Mouse (Mus musculus) liver, embryonic 11.5 days (tissue): Measurements from ENCODE around the gene Prdm2. TPM values are rescaled to one million over a fixed set of nuclear protein-coding genes. Genes with fewer than 3 reads are reported as not detected.

Experiments used
- ATAC-seq: fragments of 200-750 bp; cut with Nextera tagmentation; replicated peaks from 2 replicates; pipeline ENCODE4 v1.8.0; 2017; ENCODE audit warnings: moderate number of reproducible peaks, mild to moderate bottlenecking, moderate TSS enrichment, moderate library complexity; ENCODE audit not compliant: low FRiP score
- DNase-seq: peaks from one replicate; pipeline ENCODE4 v3.0.0-alpha.2; 2017; ENCODE audit warnings: low spot score
- H3K27ac ChIP-seq: fragments of 300-500 bp; sonication (generic); 2 replicates; pipeline ENCODE4 v1.5.1; 2014; ENCODE audit warnings: mild to moderate bottlenecking, low read depth, low read length, control low read depth
- H3K27me3 ChIP-seq: fragments of 300-500 bp; sonication (generic); replicated peaks from 2 replicates; pipeline ENCODE4 v1.6.1; 2014; ENCODE audit warnings: low read length, mixed read lengths; ENCODE audit not compliant: control insufficient read depth, insufficient read depth
- H3K36me3 ChIP-seq: fragments of 300-500 bp; sonication (generic); 2 replicates; pipeline ENCODE4 v1.6.1; 2014; ENCODE audit warnings: mild to moderate bottlenecking, low read length, moderate library complexity, mixed read lengths; ENCODE audit not compliant: control insufficient read depth, insufficient read depth
- H3K4me1 ChIP-seq: fragments of 300-500 bp; sonication (generic); replicated peaks from 2 replicates; pipeline ENCODE4 v1.6.1; 2014; ENCODE audit warnings: low read length, mixed read lengths; ENCODE audit not compliant: control insufficient read depth, insufficient read depth
- H3K4me2 ChIP-seq: fragments of 300-500 bp; sonication (generic); 2 replicates; pipeline ENCODE4 v1.6.1; 2014; ENCODE audit warnings: mild to moderate bottlenecking, control low read depth, moderate library complexity
- H3K4me3 ChIP-seq: fragments of 300-500 bp; sonication (generic); 2 replicates; pipeline ENCODE4 v1.5.1; 2014; ENCODE audit warnings: low read depth, low read length, control low read depth
- H3K9ac ChIP-seq: fragments of 300-500 bp; sonication (generic); 2 replicates; pipeline ENCODE4 v1.6.1; 2014; ENCODE audit warnings: low read depth, low read length, control low read depth
- H3K9me3 ChIP-seq: fragments of 300-500 bp; sonication (generic); 2 replicates; pipeline ENCODE4 v1.6.1; 2016; ENCODE audit warnings: low read length, inconsistent platforms, mixed read lengths; ENCODE audit not compliant: control insufficient read depth
- WGBS: fragments of 180-500 bp; shearing (Covaris S2); extraction: QIAGEN DNeasy Blood & Tissue Kit; methylation state at CpG from one replicate; pipeline ENCODE4 v1.1.7; 2014; 5-methylcytosine and 5-hydroxymethylcytosine counted together
- polyA plus RNA-seq: library from polyadenylated mRNA; unstranded; fragments of >200 nt; fragmentation: Nextera tagmentation; extraction: Ambion mirVana; gene quantifications from 2 replicates; pipeline ENCODE4 v1.2.1, GENCODE M21; 2014

The Prdm2 gene
- polyA plus RNA-seq, 1 experiment from 2014 or later, result 8.3 TPM

DNA sequence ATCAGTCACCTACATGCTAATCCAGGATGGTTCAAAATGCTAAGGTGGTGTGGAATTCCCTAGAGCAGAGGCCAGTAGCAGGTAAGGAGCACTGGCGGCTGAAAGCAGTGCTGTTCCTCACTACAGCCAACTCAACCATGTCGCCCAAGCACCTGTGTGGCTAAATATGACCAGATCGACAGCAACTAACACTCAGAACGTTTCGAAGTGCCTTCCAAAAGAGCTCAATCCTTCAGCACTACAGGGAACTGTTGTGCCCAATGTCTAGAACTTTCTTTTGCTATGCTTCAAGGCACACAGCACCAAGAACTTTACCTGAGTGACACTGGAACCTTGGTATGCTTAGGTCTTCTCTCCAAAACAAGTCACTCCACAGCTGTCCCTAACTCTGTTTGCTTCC lies 82.4 kb downstream of the Prdm2 start:
- Histone ChIP-seq H3K4me2 (no peak overlapping the region), H3K9ac (no peak overlapping the region), H3K9me3 (no peaks in the 10 kb centered on the region), H3K27me3 (no peaks in the 10 kb centered on the region), H3K27ac (no peak overlapping the region), H3K36me3 (peaks cover 28% of the 10 kb centered on the region), H3K4me1 (no peaks in the 10 kb centered on the region), H3K4me3 (no peak overlapping the region)
- DNase-seq, result no peak
- WGBS, result 88% methylated on average over 5 of the region's 5 CpGs
- ATAC-seq, result no peak

- no peak overlapping the region for H3K9ac ChIP-seq
- no peaks in the 10 kb centered on the region for H3K27me3 ChIP-seq
- WGBS, result 84% methylated on average over 4 of the region's 4 CpGs
- H3K9me3 ChIP-seq, result no peaks in the 10 kb centered on the region
- ATAC-seq (no peak), DNase-seq (no peak)
- H3K4me1 ChIP-seq, result no peaks in the 10 kb centered on the region
- H3K36me3 ChIP-seq, result peaks cover 19% of the 10 kb centered on the region
- no peak overlapping the region for H3K27ac ChIP-seq
- no peak overlapping the region for H3K4me3 ChIP-seq
- no peak overlapping the region for H3K4me2 ChIP-seq
Observed at GRCm38 (mm10) chr4:143129261-143129760, 83.5 kb downstream of the Prdm2 start.

DNA sequence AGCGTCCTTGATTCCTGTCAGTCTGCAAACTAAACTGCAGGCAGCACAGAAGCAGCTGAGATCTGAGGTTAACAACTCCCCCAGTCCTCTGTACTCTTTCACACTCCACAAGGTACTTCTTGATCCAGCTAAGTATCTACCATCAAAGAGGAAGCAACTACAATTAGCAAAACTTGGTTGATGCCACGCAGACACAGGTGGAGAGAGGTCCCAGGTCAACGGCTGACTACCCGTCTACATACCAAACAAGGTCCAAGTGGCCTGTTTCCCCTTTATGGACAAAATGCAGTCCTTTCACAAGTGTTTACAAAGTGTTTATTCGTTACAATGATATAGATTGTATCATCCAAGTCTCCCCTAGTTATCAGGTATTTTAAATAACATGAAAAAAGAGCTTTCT lies 85.6 kb downstream of the Prdm2 start:
- ATAC-seq, result no peak
- WGBS, result 82% methylated on average over 5 of the region's 5 CpGs
- H3K36me3 ChIP-seq, result peaks cover 9% of the 10 kb centered on the region

GRCm38 (mm10) chr4:143126476-143126875 lies 86.3 kb downstream of the Prdm2 start:
- ATAC-seq, result no peak

More for the DNA sequence above, 85.6 kb downstream of the Prdm2 start:
- Histone ChIP-seq H3K4me1 (no peaks in the 10 kb centered on the region), H3K4me2 (no peak overlapping the region), H3K4me3 (no peak overlapping the region), H3K9ac (no peak overlapping the region), H3K9me3 (no peaks in the 10 kb centered on the region), H3K27ac (no peak overlapping the region), H3K27me3 (no peaks in the 10 kb centered on the region)
- DNase-seq, result no peak

DNA sequence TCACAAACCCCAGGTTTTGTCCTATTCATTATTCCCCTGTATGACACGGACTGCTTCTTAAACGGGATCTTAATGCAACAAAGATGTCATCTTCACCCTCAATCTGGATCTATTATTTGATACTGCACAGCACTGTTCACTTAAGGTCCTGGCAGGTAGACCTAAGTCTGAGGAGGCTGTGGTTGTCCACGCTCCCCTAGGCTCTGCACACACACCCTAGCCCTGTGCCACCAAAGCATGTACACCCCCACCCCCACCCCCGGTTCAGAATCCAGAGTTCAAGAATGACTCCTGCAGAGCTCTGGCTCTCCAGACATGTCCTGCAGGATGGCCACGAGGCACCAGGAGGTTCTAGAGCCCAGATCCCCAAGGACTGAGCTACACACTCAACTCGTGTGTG lies 87.5 kb downstream of the Prdm2 start:
- Histone ChIP-seq H3K4me1 (no peaks in the 10 kb centered on the region), H3K9me3 (no peaks in the 10 kb centered on the region), H3K27ac (no peak overlapping the region), H3K4me3 (no peak overlapping the region), H3K27me3 (no peaks in the 10 kb centered on the region), H3K9ac (no peak overlapping the region), H3K36me3 (no peaks in the 10 kb centered on the region), H3K4me2 (no peak overlapping the region)
- ATAC-seq (no peak), DNase-seq (no peak)
- WGBS, result 87% methylated on average over 6 of the region's 6 CpGs

More at GRCm38 (mm10) chr4:143126476-143126875, 86.3 kb downstream of the Prdm2 start:
- Histone ChIP-seq H3K27ac (no peak overlapping the region), H3K4me3 (no peak overlapping the region), H3K36me3 (peaks cover 3% of the 10 kb centered on the region), H3K9me3 (no peaks in the 10 kb centered on the region), H3K4me1 (no peaks in the 10 kb centered on the region), H3K9ac (no peak overlapping the region), H3K27me3 (no peaks in the 10 kb centered on the region), H3K4me2 (no peak overlapping the region)
- no peak for DNase-seq
- 95% methylated on average over 14 of the region's 14 CpGs for WGBS

DNA sequence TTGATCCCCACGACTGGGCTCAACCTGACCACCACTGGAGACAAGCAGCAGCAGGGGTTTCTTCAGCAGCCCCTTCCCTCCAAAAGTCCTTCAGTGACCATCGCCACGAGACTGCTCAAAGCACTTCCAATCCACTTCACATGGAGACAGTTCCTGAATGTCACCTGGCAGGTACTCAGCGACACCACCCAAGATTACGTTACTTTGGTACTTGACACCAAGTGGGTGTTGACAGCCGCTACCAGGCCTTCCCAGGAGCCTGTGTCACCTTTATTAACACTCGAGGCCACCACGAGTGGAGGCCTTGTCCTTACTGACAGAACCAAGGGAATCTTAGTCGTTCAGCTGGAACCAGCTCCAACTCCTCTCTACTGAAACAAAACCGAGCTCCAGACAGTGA lies 89.8 kb downstream of the Prdm2 start:
- H3K27ac ChIP-seq, result no peak overlapping the region
- no peak overlapping the region for H3K4me2 ChIP-seq
- H3K27me3 ChIP-seq, result no peaks in the 10 kb centered on the region
- no peak for ATAC-seq
- H3K9ac ChIP-seq, result no peak overlapping the region
- H3K4me3 ChIP-seq, result no peak overlapping the region
- 83% methylated on average over 10 of the region's 10 CpGs for WGBS
- no peaks in the 10 kb centered on the region; the same call in 1 of the 2 replicates for H3K36me3 ChIP-seq
- DNase-seq, result no peak
- H3K4me1 ChIP-seq, result no peaks in the 10 kb centered on the region
- H3K9me3 ChIP-seq, result no peaks in the 10 kb centered on the region

DNA sequence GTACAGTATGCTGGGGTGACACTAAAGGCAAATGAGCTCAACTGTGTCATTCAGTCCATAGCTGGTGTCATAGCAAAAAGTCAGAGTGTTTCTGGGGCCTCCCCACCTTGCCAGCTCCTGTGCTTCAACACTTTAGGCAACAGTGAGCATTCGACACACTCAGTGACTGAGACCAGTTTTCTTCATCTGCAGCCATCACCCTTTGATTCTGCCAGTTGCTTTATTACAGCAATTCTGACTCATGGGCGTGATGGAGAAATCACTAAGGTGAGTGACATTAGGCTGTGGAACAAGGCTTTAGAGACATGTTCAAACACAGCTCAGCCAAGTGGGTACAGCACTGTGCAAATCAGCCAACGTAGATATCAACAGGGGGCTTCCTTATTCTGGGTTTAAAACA lies 91.6 kb downstream of the Prdm2 start:
- H3K27ac ChIP-seq, result no peak overlapping the region
- WGBS, result 89% methylated on average over 3 of the region's 3 CpGs

DNA sequence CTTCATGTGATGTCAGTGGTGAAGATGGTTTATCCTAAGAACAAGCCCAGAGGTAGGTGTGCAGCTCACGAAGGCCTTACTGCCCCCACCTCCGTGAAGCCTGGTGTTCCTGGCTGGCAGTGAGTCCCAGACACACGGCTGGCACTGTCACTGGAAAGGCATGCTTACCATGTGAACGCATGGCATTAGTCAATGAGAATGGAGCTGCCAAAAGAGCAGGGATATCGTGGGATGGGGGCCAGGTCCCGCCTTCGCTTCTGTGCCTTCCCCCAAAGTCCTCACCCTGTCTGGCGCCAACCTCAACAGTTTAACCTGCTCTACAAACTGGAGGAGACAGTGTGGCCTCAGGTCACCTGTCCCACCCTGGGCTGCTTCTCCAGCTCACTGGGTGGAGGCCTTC lies 92.8 kb downstream of the Prdm2 start:
- DNase-seq, result no peak
- 86% methylated on average over 8 of the region's 8 CpGs for WGBS
- no peak overlapping the region for H3K27ac ChIP-seq
- no peak for ATAC-seq
- no peaks in the 10 kb centered on the region; the same call in none of the 2 replicates for H3K36me3 ChIP-seq
- no peak overlapping the region for H3K4me2 ChIP-seq
- H3K9me3 ChIP-seq, result no peaks in the 10 kb centered on the region
- H3K4me1 ChIP-seq, result no peaks in the 10 kb centered on the region
- no peak overlapping the region for H3K9ac ChIP-seq
- H3K27me3 ChIP-seq, result no peaks in the 10 kb centered on the region
- no peak overlapping the region for H3K4me3 ChIP-seq

More for the DNA sequence above, 91.6 kb downstream of the Prdm2 start:
- H3K9me3 ChIP-seq, result no peaks in the 10 kb centered on the region
- no peak overlapping the region for H3K4me2 ChIP-seq
- H3K4me3 ChIP-seq, result no peak overlapping the region
- ATAC-seq, result no peak
- no peak for DNase-seq
- no peaks in the 10 kb centered on the region for H3K27me3 ChIP-seq
- no peak overlapping the region for H3K9ac ChIP-seq
- no peaks in the 10 kb centered on the region for H3K4me1 ChIP-seq
- no peaks in the 10 kb centered on the region; the same call in none of the 2 replicates for H3K36me3 ChIP-seq

DNA sequence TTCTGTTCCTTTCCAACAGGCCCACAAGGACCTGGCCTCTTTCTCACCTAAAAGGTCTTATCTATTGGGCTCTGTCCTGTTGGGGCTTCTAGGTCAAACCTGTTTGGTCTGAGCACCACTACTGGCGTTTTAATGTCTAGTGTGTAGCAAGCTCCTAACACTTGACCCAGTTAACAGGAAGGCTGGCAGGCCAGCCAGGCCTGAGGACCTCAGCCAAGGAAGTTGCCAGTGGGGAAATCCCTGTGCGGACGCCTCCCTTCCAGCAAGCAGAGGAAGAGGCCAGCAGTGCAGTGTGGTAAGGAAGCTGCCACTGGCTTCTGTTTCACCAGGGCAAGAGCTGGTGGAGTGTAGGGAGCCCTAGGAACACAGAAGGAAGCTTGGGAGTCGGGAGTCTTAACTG lies 94.0 kb downstream of the Prdm2 start:
- no peak overlapping the region for H3K27ac ChIP-seq
- no peaks in the 10 kb centered on the region for H3K27me3 ChIP-seq
- 62% methylated on average over 4 of the region's 4 CpGs for WGBS
- H3K9ac ChIP-seq, result no peak overlapping the region
- H3K9me3 ChIP-seq, result no peaks in the 10 kb centered on the region
- ATAC-seq (no peak), DNase-seq (no peak)
- no peaks in the 10 kb centered on the region; the same call in none of the 2 replicates for H3K36me3 ChIP-seq
- H3K4me3 ChIP-seq, result no peak overlapping the region
- no peaks in the 10 kb centered on the region for H3K4me1 ChIP-seq
- H3K4me2 ChIP-seq, result no peak overlapping the region
